Mouse (Mus musculus) right cerebral cortex, adult 2 months (tissue): Measurements from ENCODE around the gene Ranbp9.

Experiments used
- DNase-seq, 2 experiments: peaks; one replicate each; pipeline ENCODE4 v3.0.0; 2021 to 2022; ENCODE audit warnings: low spot score in 2 of 2

Gene Ranbp9

GRCm38 (mm10) chr13:43364985-43365824 is 115.9 kb downstream of the Ranbp9 start, which contains the start of gene Sirt5:
TSS of gene Sirt5 (plus strand) at chr13:43365496.
- peak; percentile 80 to 84 for DNase-seq

- DNase-seq = no peak
These were observed 118.7 kb downstream of the Ranbp9 start for GRCm38 (mm10) chr13:43362353-43362752.

DNA sequence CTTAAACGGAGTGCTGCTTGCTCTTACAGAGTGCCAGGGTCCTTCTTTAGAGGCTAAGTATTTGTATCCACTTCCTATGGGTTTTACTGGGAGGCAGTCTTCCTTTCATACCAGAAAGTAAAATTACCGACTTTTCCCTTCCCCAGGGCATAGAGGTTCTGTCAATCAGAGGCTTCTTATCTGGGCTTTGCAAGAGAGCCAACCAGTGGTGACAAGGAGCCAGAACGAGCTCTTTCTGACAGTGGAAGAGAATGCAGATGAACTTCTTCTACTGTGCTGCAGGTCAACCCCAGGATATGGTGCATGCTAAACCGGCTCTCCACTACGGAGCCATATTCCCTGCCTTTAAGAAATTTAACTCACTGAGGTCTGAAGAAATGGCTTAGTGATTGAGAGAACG is 120.5 kb downstream of the Ranbp9 start:
- DNase-seq = no peak

- no peak for DNase-seq
These were observed 124.5 kb downstream of the Ranbp9 start for GRCm38 (mm10) chr13:43356346-43357125.

- DNase-seq = no peak
These were observed 126.7 kb downstream of the Ranbp9 start for GRCm38 (mm10) chr13:43354362-43354761.

GRCm38 (mm10) chr13:43353356-43353755 is 127.7 kb downstream of the Ranbp9 start:
- no peak for DNase-seq
